Mouse (Mus musculus) C2C12 (cell line): ENCODE measurements at regions not wholly inside any gene's neighbourhood (a gene's known extent, or its start where the extent isn't known, plus 50 kb on each side); places are given as distances from the start of the nearest gene placed in this dataset.

Source experiments
- H3K27me3 ChIP-seq: one replicate; pipeline ENCODE4 v1.6.1; 2011; ENCODE audit not compliant: control insufficient read depth, insufficient read depth, insufficient read length
- H3K36me3 ChIP-seq: one replicate; pipeline ENCODE4 v1.6.1; 2011; ENCODE audit not compliant: control insufficient read depth, insufficient read depth
- H3K4me3 ChIP-seq: one replicate; pipeline ENCODE4 v1.5.1; 2011; ENCODE audit warnings: mild to moderate bottlenecking, control low read depth; ENCODE audit not compliant: poor library complexity, insufficient read depth, severe bottlenecking
- H3K79me2 ChIP-seq: one replicate; pipeline ENCODE4 v1.6.1; 2011; ENCODE audit not compliant: control insufficient read depth, insufficient read depth
- H3K79me3 ChIP-seq: one replicate; pipeline ENCODE4 v1.6.1; 2011; ENCODE audit warnings: low read depth, control low read depth
- H3ac ChIP-seq: one replicate; pipeline ENCODE3; 2011; ENCODE audit warnings: low read depth; ENCODE audit not compliant: control insufficient read depth, insufficient read length
- CEBPB ChIP-seq: IDR thresholded peaks from one replicate; pipeline ENCODE4 v1.6.1; 2011; ENCODE audit warnings: low read depth, mild to moderate bottlenecking, control low read depth, moderate library complexity
- CTCF ChIP-seq: IDR thresholded peaks from one replicate; pipeline ENCODE4 v1.5.1; 2011; ENCODE audit not compliant: control insufficient read depth, insufficient read depth, insufficient read length
- FOSL1 ChIP-seq: IDR thresholded peaks from one replicate; pipeline ENCODE4 v1.8.0; 2011; ENCODE audit warnings: mild to moderate bottlenecking, low read length; ENCODE audit not compliant: poor library complexity, insufficient read depth, severe bottlenecking
- MAX ChIP-seq: IDR thresholded peaks from one replicate; pipeline ENCODE4 v1.6.1; 2011; ENCODE audit warnings: mild to moderate bottlenecking, control low read depth
- MYOD1 ChIP-seq: IDR thresholded peaks from one replicate; pipeline ENCODE4 v1.6.1; 2011; ENCODE audit warnings: low read depth; ENCODE audit not compliant: control insufficient read depth, insufficient read length
- MYOG ChIP-seq: IDR thresholded peaks from one replicate; pipeline ENCODE4 v1.6.1; 2011; ENCODE audit not compliant: control insufficient read depth, insufficient read length; ENCODE audit errors: extremely low read depth
- USF1 ChIP-seq: IDR thresholded peaks from one replicate; pipeline ENCODE4 v1.6.1; 2011; ENCODE audit warnings: low read depth, mild to moderate bottlenecking, control low read depth, moderate library complexity

- Histone ChIP-seq H3K27me3 (peaks cover 6% of the 10 kb centered on the region), H3K79me2 (no peaks in the 10 kb centered on the region), H3ac (no peak overlapping the region), H3K79me3 (no peaks in the 10 kb centered on the region), H3K36me3 (no peaks in the 10 kb centered on the region), H3K4me3 (no peak overlapping the region)
- TF ChIP-seq MYOG (no peak), MAX (no peak), MYOD1 (no peak), CTCF (no peak), FOSL1 (no peak), USF1 (no peak), CEBPB (no peak)
Measured at GRCm38 (mm10) chr9:61746401-61746800, 167.9 kb downstream of the Rplp1 start.

- H3K79me2 ChIP-seq: no peaks in the 10 kb centered on the region
- H3K4me3 ChIP-seq: no peak overlapping the region
- no peak overlapping the region for H3ac ChIP-seq
- H3K27me3 ChIP-seq: peaks cover 6% of the 10 kb centered on the region
- TF ChIP-seq USF1 (no peak), MYOD1 (no peak), MAX (no peak), FOSL1 (no peak), CEBPB (no peak), MYOG (no peak), CTCF (no peak)
- no peaks in the 10 kb centered on the region for H3K79me3 ChIP-seq
- H3K36me3 ChIP-seq: no peaks in the 10 kb centered on the region
Measured at GRCm38 (mm10) chr9:61745301-61745801, 169.0 kb downstream of the Rplp1 start.

GRCm38 (mm10) chr9:61733540-61733939 lies 180.8 kb downstream of the Rplp1 start:
- no peaks in the 10 kb centered on the region for H3K79me3 ChIP-seq
- no peaks in the 10 kb centered on the region for H3K79me2 ChIP-seq
- no peak overlapping the region for H3K4me3 ChIP-seq
- H3K36me3 ChIP-seq: no peaks in the 10 kb centered on the region
- no peak for TF ChIP-seq MAX
- no peak for TF ChIP-seq MYOG
- TF ChIP-seq USF1: no peak
- TF ChIP-seq FOSL1: no peak
- TF ChIP-seq CTCF: no peak
- TF ChIP-seq MYOD1: no peak
- TF ChIP-seq CEBPB: no peak
- no peaks in the 10 kb centered on the region for H3K27me3 ChIP-seq
- no peak overlapping the region for H3ac ChIP-seq

- H3K79me2 ChIP-seq: no peaks in the 10 kb centered on the region
- no peak overlapping the region for H3ac ChIP-seq
- no peaks in the 10 kb centered on the region for H3K36me3 ChIP-seq
- H3K4me3 ChIP-seq: no peak overlapping the region
- H3K27me3 ChIP-seq: no peaks in the 10 kb centered on the region
- H3K79me3 ChIP-seq: no peaks in the 10 kb centered on the region
- TF ChIP-seq FOSL1 (no peak), MYOD1 (no peak), CEBPB (no peak), MAX (no peak), MYOG (no peak), CTCF (no peak), USF1 (no peak)
Measured at GRCm38 (mm10) chr9:61732747-61733146, 181.6 kb downstream of the Rplp1 start.

- Histone ChIP-seq H3K79me2 (no peaks in the 10 kb centered on the region), H3K4me3 (no peak overlapping the region), H3K36me3 (no peaks in the 10 kb centered on the region), H3K27me3 (peaks cover 3% of the 10 kb centered on the region), H3ac (no peak overlapping the region), H3K79me3 (no peaks in the 10 kb centered on the region)
- no peak for TF ChIP-seq FOSL1
- TF ChIP-seq CTCF: no peak
- TF ChIP-seq CEBPB: no peak
- no peak for TF ChIP-seq MYOG
- TF ChIP-seq USF1: no peak
- no peak for TF ChIP-seq MYOD1
- TF ChIP-seq MAX: no peak
Measured at GRCm38 (mm10) chr9:61728115-61728514, 186.2 kb downstream of the Rplp1 start.

GRCm38 (mm10) chr9:61727651-61728050 lies 186.7 kb downstream of the Rplp1 start:
- H3K79me3 ChIP-seq: no peaks in the 10 kb centered on the region
- H3K79me2 ChIP-seq: no peaks in the 10 kb centered on the region
- no peak overlapping the region for H3K4me3 ChIP-seq
- H3ac ChIP-seq: no peak overlapping the region
- no peaks in the 10 kb centered on the region for H3K36me3 ChIP-seq
- peaks cover 6% of the 10 kb centered on the region for H3K27me3 ChIP-seq
- TF ChIP-seq CEBPB: no peak
- no peak for TF ChIP-seq MAX
- TF ChIP-seq MYOG: no peak
- no peak for TF ChIP-seq USF1
- no peak for TF ChIP-seq CTCF
- TF ChIP-seq FOSL1: no peak
- no peak for TF ChIP-seq MYOD1
